Mouse (Mus musculus): Measurements from ENCODE around the gene Cadps. TPM values are rescaled to one million over a fixed set of nuclear protein-coding genes. Genes with fewer than 3 reads are reported as not detected.

Cadps gene
- polyA plus RNA-seq, 1 experiment from 2014 or later, result 0.62 TPM

DNA sequence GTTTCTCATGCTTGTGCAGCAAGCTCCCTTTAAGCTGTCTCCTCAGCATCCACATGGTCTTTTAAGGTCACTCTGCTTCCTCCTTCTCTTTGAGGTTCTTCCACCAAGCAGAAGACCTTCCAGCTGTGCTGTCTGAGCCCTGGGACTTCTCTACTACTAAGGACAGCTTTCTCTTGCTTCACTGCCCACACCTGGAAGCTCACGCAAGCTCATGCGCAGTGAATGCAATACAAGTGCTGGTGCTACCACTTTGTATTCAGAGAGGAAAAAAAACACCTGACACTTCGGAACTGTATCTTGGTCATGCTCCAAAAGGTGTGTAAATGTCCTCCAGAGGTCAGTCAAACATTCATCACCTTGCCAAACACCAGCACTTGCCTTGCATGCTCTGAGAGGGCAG lies 115.5 kb downstream of the Cadps start:
- no peak for DNase-seq (ENCODE audit: low spot score)
- Histone ChIP-seq H3K36me3 (ENCODE audit: control insufficient read depth, insufficient read depth, low read length) (no peaks in the 10 kb centered on the region), H3K27ac (ENCODE audit: low read depth, low read length) (no peak overlapping the region), H3K9ac (ENCODE audit: low read depth, low read length) (no peak overlapping the region), H3K4me2 (no peak overlapping the region), H3K4me1 (replicated peaks; ENCODE audit: control insufficient read depth, insufficient read depth, low read length) (no peaks in the 10 kb centered on the region), H3K4me3 (ENCODE audit: low read depth, low read length) (no peak overlapping the region), H3K9me3 (ENCODE audit: control insufficient read depth, low read length) (no peaks in the 10 kb centered on the region), H3K27me3 (replicated peaks; ENCODE audit: control insufficient read depth, insufficient read depth, low read length) (no peaks in the 10 kb centered on the region)
- ATAC-seq (replicated peaks; ENCODE audit: low FRiP score), result no peak
- 82% methylated on average over 3 of the region's 3 CpGs for WGBS

DNA sequence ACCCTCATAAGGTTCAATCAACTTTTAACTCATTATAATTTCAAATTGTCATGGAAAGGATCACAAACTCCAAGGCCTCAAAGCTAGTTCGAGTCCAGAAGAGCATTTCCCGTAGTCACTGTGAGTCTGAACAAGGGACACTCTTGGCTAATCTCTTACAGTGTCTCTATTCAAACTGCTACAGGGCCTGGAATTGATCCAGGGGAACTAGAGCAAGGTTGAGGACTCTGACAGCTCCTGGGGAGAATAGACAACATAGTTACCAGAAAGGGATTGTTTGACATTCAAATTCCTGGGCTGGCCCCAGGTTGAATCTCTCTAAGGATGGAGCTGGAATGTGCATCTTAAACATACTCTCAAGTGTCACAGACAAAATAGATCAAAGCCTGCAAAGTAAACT lies 118.4 kb downstream of the Cadps start:
- Histone ChIP-seq H3K4me1 (replicated peaks; ENCODE audit: control insufficient read depth, insufficient read depth, low read length) (no peaks in the 10 kb centered on the region), H3K27ac (ENCODE audit: low read depth, low read length) (no peak overlapping the region), H3K4me2 (no peak overlapping the region), H3K36me3 (ENCODE audit: control insufficient read depth, insufficient read depth, low read length) (no peaks in the 10 kb centered on the region), H3K27me3 (replicated peaks; ENCODE audit: control insufficient read depth, insufficient read depth, low read length) (no peaks in the 10 kb centered on the region), H3K9ac (ENCODE audit: low read depth, low read length) (no peak overlapping the region), H3K4me3 (ENCODE audit: low read depth, low read length) (no peak overlapping the region), H3K9me3 (ENCODE audit: control insufficient read depth, low read length) (no peaks in the 10 kb centered on the region)
- DNase-seq (ENCODE audit: low spot score), result no peak
- no peak for ATAC-seq (replicated peaks; ENCODE audit: low FRiP score)
- WGBS, result 88% methylated on average over 2 of the region's 2 CpGs

DNA sequence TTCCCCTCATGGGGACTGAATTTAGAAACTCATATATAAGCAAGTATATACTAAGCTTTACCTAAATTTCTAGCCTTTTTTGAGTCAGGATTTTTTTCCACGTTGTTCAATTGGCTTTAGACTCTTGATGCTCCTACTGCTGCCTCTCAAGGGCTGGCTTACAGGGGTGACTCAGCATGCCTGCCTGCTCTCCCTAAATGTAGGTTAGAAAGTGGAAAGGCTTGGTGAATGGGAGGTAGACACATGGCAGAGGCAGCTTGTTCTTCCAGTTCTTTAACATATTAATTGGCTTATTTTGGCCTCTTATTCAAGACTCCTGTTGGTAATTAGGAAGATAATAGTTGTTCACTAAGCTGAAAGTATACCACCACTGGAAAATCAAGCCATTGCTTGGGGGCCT lies 132.7 kb downstream of the Cadps start:
- Histone ChIP-seq H3K27me3 (replicated peaks; ENCODE audit: control insufficient read depth, insufficient read depth, low read length) (no peaks in the 10 kb centered on the region), H3K27ac (ENCODE audit: low read depth, low read length) (no peak overlapping the region), H3K9ac (ENCODE audit: low read depth, low read length) (no peak overlapping the region), H3K4me3 (ENCODE audit: low read depth, low read length) (no peak overlapping the region), H3K4me2 (no peak overlapping the region), H3K9me3 (ENCODE audit: control insufficient read depth, low read length) (no peaks in the 10 kb centered on the region), H3K4me1 (replicated peaks; ENCODE audit: control insufficient read depth, insufficient read depth, low read length) (no peaks in the 10 kb centered on the region), H3K36me3 (ENCODE audit: control insufficient read depth, insufficient read depth, low read length) (no peaks in the 10 kb centered on the region)
- 44% methylated on average over 1 of the region's 1 CpGs for WGBS
- ATAC-seq (replicated peaks; ENCODE audit: low FRiP score) (no peak), DNase-seq (ENCODE audit: low spot score) (no peak)

DNA sequence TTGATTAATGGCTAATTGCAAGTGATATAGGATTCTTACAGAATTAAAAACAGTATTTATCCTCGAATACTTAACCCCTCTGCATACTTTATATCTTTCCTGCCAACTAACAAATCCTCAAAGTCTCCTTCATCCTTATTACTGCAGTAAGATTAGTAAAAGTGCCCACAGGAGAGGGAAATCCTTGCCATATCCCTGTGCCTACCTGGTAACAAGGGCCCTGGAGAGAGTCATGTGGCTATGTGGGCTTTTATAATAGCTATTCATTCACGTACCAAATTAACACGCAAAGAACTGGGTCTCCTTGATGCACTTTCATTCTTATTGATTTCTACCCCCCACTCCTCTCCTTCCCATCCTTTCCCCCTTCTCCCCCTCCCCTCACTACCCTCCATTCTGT lies 137.9 kb downstream of the Cadps start:
- Histone ChIP-seq H3K27me3 (replicated peaks; ENCODE audit: control insufficient read depth, insufficient read depth, low read length) (no peaks in the 10 kb centered on the region), H3K36me3 (ENCODE audit: control insufficient read depth, insufficient read depth, low read length) (no peaks in the 10 kb centered on the region), H3K27ac (ENCODE audit: low read depth, low read length) (no peak overlapping the region), H3K9ac (ENCODE audit: low read depth, low read length) (no peak overlapping the region), H3K9me3 (ENCODE audit: control insufficient read depth, low read length) (no peaks in the 10 kb centered on the region), H3K4me3 (ENCODE audit: low read depth, low read length) (no peak overlapping the region), H3K4me1 (replicated peaks; ENCODE audit: control insufficient read depth, insufficient read depth, low read length) (no peaks in the 10 kb centered on the region), H3K4me2 (no peak overlapping the region)
- ATAC-seq (replicated peaks; ENCODE audit: low FRiP score) (no peak), DNase-seq (ENCODE audit: low spot score) (no peak)
- 91% methylated on average over 3 of the region's 3 CpGs for WGBS

DNA sequence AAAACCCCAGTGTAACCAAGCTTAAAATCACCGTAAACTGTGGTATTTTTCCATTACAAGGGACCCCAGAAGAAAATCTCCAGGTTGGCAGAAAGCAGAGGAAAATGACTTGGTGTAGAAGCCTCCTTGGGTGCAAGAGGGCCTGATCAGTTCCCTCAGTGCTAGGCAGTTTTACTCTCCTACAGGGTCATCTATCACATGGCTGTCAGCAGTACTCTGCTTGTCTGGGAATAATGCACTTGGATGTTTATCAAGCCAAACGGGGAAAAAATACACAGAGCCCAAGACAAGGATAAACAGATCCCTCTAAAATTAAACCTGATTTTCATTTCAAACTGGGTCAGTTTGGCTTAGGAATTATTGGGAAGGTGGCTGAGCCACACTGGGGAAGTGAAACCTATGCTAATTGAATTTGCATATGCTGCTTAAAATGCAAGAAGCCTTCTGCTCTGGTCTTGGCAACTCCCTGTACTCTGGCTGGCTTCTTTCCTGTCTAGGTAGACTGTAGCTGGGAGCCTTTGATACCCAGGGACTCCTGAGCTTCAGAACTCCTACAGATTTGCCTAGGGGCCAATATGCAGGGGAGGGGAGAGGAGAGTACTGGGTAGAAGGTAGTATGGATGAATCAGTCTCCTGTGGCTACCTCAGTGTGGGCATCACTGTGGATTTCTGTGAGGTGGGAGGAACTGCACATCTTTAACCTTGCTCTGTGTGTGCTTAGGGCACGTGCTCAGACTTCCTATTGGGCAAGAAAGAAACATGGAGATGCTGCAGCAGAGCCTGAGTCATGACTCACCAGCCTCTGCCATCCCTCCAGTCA lies 141.8 kb downstream of the Cadps start:
- H3K9ac ChIP-seq (ENCODE audit: low read depth, low read length), result no peak overlapping the region
- no peak overlapping the region for H3K4me2 ChIP-seq
- no peaks in the 10 kb centered on the region for H3K36me3 ChIP-seq (ENCODE audit: control insufficient read depth, insufficient read depth, low read length)
- DNase-seq (ENCODE audit: low spot score), result no peak
- H3K4me1 ChIP-seq (replicated peaks; ENCODE audit: control insufficient read depth, insufficient read depth, low read length), result no peaks in the 10 kb centered on the region
- no peak overlapping the region for H3K27ac ChIP-seq (ENCODE audit: low read depth, low read length)
- no peaks in the 10 kb centered on the region for H3K27me3 ChIP-seq (replicated peaks; ENCODE audit: control insufficient read depth, insufficient read depth, low read length)
- 52% methylated on average over 3 of the region's 3 CpGs for WGBS
- H3K9me3 ChIP-seq (ENCODE audit: control insufficient read depth, low read length), result no peaks in the 10 kb centered on the region
- H3K4me3 ChIP-seq (ENCODE audit: low read depth, low read length), result no peak overlapping the region
- ATAC-seq (replicated peaks; ENCODE audit: low FRiP score), result no peak

DNA sequence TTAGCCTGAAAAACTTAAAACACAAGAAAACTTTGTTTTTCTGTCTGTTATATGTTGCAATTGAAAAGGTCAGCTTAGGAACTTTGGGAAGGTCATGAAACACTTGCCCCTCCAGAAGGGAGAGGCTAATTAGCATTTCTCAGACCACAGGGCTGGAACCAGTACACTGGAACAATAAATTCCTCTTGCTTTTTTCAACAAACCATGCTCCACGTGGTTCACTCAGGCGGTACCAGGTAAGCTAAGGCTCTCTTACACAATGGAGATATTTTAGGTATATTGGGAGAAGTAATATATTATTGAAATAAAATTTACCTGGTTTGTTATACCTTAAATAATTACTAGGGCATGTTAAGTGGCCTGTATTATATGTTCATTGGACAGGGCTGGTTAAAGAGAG lies 161.4 kb downstream of the Cadps start:
- H3K4me1 ChIP-seq (replicated peaks; ENCODE audit: control insufficient read depth, insufficient read depth, low read length), result no peaks in the 10 kb centered on the region
- DNase-seq (ENCODE audit: low spot score) (no peak), ATAC-seq (replicated peaks; ENCODE audit: low FRiP score) (no peak)
- no peak overlapping the region for H3K4me2 ChIP-seq
- no peaks in the 10 kb centered on the region for H3K27me3 ChIP-seq (replicated peaks; ENCODE audit: control insufficient read depth, insufficient read depth, low read length)
- no peak overlapping the region for H3K27ac ChIP-seq (ENCODE audit: low read depth, low read length)
- 76% methylated on average over 2 of the region's 2 CpGs for WGBS
- H3K4me3 ChIP-seq (ENCODE audit: low read depth, low read length), result no peak overlapping the region
- H3K9me3 ChIP-seq (ENCODE audit: control insufficient read depth, low read length), result no peaks in the 10 kb centered on the region
- no peak overlapping the region for H3K9ac ChIP-seq (ENCODE audit: low read depth, low read length)
- no peaks in the 10 kb centered on the region for H3K36me3 ChIP-seq (ENCODE audit: control insufficient read depth, insufficient read depth, low read length)

DNA sequence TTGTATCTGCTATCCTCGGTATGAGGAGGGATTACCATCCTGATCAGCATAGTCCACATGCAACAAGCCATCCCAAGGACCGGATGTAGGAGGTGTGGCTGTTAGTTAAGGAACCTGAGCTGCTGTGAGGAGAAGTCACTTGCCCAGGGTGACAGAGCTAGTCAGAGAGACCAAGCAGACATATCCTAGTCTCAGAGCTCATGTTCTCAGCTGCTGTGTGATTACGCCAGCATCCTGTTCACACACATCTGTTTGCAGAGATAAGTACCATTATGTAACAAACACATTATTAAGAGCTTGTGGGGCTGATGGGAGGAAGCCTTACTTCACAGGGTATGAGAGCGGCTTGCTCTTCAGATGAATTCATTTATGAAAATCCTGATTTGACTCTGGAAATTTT lies 165.5 kb downstream of the Cadps start:
- 36% methylated on average over 4 of the region's 4 CpGs for WGBS
- DNase-seq (ENCODE audit: low spot score) (no peak), ATAC-seq (replicated peaks; ENCODE audit: low FRiP score) (peak; percentile 73)
- no peaks in the 10 kb centered on the region for H3K9me3 ChIP-seq (ENCODE audit: control insufficient read depth, low read length)
- no peak overlapping the region for H3K9ac ChIP-seq (ENCODE audit: low read depth, low read length)
- H3K27ac ChIP-seq (ENCODE audit: low read depth, low read length), result no peak overlapping the region
- H3K27me3 ChIP-seq (replicated peaks; ENCODE audit: control insufficient read depth, insufficient read depth, low read length), result no peaks in the 10 kb centered on the region
- H3K4me1 ChIP-seq (replicated peaks; ENCODE audit: control insufficient read depth, insufficient read depth, low read length), result no peaks in the 10 kb centered on the region
- H3K36me3 ChIP-seq (ENCODE audit: control insufficient read depth, insufficient read depth, low read length), result no peaks in the 10 kb centered on the region
- no peak overlapping the region for H3K4me3 ChIP-seq (ENCODE audit: low read depth, low read length)
- H3K4me2 ChIP-seq, result no peak overlapping the region

DNA sequence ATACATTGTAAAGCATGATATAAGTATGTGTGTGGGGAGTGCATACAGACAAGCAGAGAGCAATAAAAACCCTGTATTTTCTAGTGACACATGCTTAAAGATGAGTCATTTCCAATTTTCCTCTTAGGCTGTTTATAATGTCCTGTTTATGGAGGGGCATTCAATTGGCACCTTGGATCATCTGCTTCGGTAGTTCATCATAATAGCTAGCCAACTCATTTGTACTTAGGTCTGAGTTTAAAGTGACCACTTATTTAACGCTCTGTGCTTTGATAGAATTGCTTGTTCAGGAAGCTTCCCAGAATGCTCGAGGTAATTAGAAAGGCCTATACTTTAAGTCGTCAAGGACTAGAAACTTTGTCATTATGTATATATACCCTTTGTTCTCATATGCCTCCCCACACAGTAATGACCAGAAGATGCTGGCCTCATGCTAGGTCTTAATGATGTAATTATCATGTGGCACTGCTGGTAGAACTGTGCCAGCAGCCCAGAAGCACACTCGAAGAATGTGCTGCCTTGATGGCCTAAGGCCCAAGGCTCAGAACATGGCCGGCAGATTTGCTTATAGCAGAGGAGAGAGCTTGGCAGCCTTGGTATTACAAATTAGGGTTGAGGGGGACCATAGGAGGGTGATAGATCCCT lies 179.9 kb downstream of the Cadps start:
- Histone ChIP-seq H3K9ac (ENCODE audit: low read depth, low read length) (no peak overlapping the region), H3K4me2 (no peak overlapping the region), H3K36me3 (ENCODE audit: control insufficient read depth, insufficient read depth, low read length) (no peaks in the 10 kb centered on the region), H3K4me3 (ENCODE audit: low read depth, low read length) (no peak overlapping the region), H3K27me3 (replicated peaks; ENCODE audit: control insufficient read depth, insufficient read depth, low read length) (no peaks in the 10 kb centered on the region), H3K9me3 (ENCODE audit: control insufficient read depth, low read length) (no peaks in the 10 kb centered on the region), H3K27ac (ENCODE audit: low read depth, low read length) (no peak overlapping the region), H3K4me1 (replicated peaks; ENCODE audit: control insufficient read depth, insufficient read depth, low read length) (no peaks in the 10 kb centered on the region)
- no peak for DNase-seq (ENCODE audit: low spot score)
- WGBS, result 74% methylated on average over 6 of the region's 6 CpGs
- no peak for ATAC-seq (replicated peaks; ENCODE audit: low FRiP score)

DNA sequence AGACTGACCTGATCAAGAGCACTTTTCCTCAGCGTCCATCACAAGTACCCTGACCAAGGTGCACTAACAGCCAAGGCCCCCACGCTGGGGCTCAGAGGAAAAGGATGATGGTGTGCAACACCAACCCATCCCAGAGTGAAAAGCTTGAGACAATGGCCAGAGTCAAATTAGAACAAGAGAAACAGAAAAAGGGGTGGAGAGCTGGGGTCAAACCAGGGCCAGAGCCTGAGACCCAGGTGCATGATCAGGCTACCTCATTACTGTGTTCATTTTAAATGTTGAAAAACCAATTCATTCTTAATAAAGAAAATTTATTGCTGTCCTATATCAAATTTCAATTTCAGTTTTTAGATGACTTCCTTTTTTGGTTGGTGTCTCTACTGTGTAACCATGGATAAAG lies 184.1 kb downstream of the Cadps start:
- Histone ChIP-seq H3K36me3 (ENCODE audit: control insufficient read depth, insufficient read depth, low read length) (no peaks in the 10 kb centered on the region), H3K27me3 (replicated peaks; ENCODE audit: control insufficient read depth, insufficient read depth, low read length) (no peaks in the 10 kb centered on the region), H3K4me2 (no peak overlapping the region), H3K27ac (ENCODE audit: low read depth, low read length) (no peak overlapping the region), H3K4me3 (ENCODE audit: low read depth, low read length) (no peak overlapping the region), H3K4me1 (replicated peaks; ENCODE audit: control insufficient read depth, insufficient read depth, low read length) (no peaks in the 10 kb centered on the region), H3K9me3 (ENCODE audit: control insufficient read depth, low read length) (no peaks in the 10 kb centered on the region), H3K9ac (ENCODE audit: low read depth, low read length) (no peak overlapping the region)
- DNase-seq (ENCODE audit: low spot score) (no peak), ATAC-seq (replicated peaks; ENCODE audit: low FRiP score) (no peak)
- 72% methylated on average over 2 of the region's 2 CpGs for WGBS
